Mouse (Mus musculus) lung, adult 2 months (tissue): ENCODE results near the gene Cdh4.

ENCODE experiments used
- CTCF ChIP-seq: fragments of 200-500 bp; IDR thresholded peaks from 2 replicates; pipeline ENCODE4 v1.5.1; 2011; ENCODE audit warnings: mild to moderate bottlenecking, low read length, control low read depth; ENCODE audit not compliant: insufficient read depth
- POLR2A ChIP-seq: fragments of 200-500 bp; IDR thresholded peaks from 2 replicates; pipeline ENCODE4 v1.6.1; 2011; ENCODE audit warnings: low read depth, mild to moderate bottlenecking, control low read depth, low read length, borderline replicate concordance; ENCODE audit errors: extremely low read depth

GRCm38 (mm10) chr2:179491891-179492290 lies 49.7 kb downstream of the Cdh4 start:
- TF ChIP-seq CTCF (no peak), POLR2A (no peak)
